Mouse (Mus musculus) liver, embryonic 18 days (tissue): ENCODE results near the gene Arr3. TPM values are rescaled to one million over a fixed set of nuclear protein-coding genes. Genes with fewer than 3 reads are reported as not detected.

ENCODE experiments used
- polyA plus RNA-seq: library from polyadenylated mRNA; depleted of rRNA; stranded (reverse); fragments of >200 nt; gene quantifications from 2 replicates; pipeline ENCODE4 v1.2.3, GENCODE M21; 2012; rRNA removed

Gene Arr3
- polyA plus RNA-seq, result not detected in 2 replicates

DNA sequence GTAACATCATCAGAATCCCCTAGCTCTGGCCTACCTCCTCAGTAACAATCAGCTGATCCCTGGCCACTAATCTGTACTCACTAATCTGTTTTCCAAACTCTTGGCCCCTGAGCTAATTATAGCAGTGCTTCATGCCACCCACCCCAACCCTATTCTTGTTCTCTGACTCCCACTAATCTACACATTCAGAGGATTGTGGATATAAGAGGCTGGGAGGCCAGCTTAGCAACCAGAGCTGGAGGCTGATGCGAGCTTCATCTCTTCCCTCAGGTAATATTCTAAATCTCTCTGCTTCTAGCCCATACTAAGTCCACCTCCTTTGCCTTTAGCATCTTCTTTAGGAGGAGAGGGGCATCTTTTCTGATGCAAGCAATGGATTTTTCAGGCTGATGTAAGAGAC is at the start of gene Arr3:
TSS of gene Arr3 (plus strand) at position 184 of the 400 bp plus-strand sequence.

GRCm38 (mm10) chrX:100571951-100572350 is 33.3 kb upstream of the Arr3 start, which contains the start of gene Awat1:
Awat1 (plus strand) TSS chrX:100572251.

GRCm38 (mm10) chrX:100594791-100595190 is 10.5 kb upstream of the Arr3 start, which contains the start of gene P2ry4:
P2ry4 (minus strand) TSS chrX:100594869.

GRCm38 (mm10) chrX:100625546-100625801 is 20.2 kb downstream of the Arr3 start, which contains the start of gene Kif4:
Kif4 (plus strand) TSS chrX:100625737.

DNA sequence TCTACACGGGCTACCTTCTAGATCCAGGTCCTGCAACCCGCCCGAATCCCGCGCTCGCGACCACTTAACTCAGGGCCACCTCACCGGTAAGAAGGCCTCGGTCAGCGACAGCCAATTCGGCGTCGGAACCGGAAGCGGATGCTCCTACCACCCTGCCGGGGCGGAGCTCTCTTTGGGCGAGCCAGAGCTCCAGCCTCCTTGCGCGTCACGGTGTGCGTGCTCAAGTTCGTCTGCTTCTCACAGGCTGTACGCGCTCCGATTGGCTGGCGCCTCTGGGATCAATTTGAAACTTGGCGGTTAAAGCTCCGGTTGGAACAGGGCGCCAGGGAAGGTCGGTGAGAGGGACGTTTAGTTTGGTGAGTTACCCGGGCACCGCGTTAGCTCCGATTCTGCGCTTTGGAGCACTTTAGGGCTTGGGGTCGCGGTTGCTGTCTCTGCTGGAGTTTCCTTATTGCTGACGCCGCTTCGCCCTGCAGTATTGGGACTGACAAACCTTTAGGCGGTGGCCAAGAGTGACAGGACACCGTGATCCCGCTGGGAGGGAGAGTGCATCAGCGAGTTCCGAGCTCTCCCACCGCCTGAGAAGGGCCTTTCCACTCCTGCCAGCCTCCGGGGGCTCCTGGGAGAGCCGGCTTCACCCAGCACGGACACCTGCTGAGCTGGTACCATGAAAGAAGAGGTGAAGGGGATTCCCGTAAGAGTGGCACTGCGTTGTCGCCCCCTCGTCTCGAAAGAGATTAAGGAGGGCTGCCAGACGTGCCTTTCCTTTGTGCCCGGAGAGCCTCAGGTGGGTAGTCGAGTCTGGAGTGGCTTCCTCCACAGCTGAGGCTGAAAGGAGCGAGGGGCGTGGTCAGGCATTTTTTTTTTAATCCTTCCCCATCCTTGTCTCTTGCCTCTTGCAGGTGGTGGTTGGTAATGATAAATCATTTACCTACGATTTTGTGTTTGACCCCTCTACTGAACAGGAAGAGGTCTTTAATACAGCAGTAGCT is 20.8 kb downstream of the Arr3 start, which contains the start of gene Pdzd11:
TSS of gene Pdzd11 (minus strand) at position 767 of the 992 bp plus-strand sequence.

Other genes starting within 250 kb of the Arr3 start
- gene Otud6a, start 176.5 kb upstream of the Arr3 start, polyA plus RNA-seq, result not detected in 2 replicates
- gene Awat2, start 162.8 kb upstream of the Arr3 start, polyA plus RNA-seq, result 0.16 and 0.34 TPM in 2 replicates
- 32.7 and 33.7 TPM in 2 replicates for gene Igbp1, start 111.2 kb upstream of the Arr3 start, polyA plus RNA-seq
- gene Dgat2l6, start 80.7 kb upstream of the Arr3 start, polyA plus RNA-seq, result 0.01 TPM in 1 of 2 replicates, not detected in the other
- 0.02 TPM in 1 of 2 replicates, not detected in the other for gene Awat1, start 33.2 kb upstream of the Arr3 start, polyA plus RNA-seq
- 0.72 and 0.91 TPM in 2 replicates for gene P2ry4, start 10.6 kb upstream of the Arr3 start, polyA plus RNA-seq
- 6.1 TPM in 2 replicates for gene Kif4, start 20.2 kb downstream of the Arr3 start, polyA plus RNA-seq
- gene Pdzd11, start 21.1 kb downstream of the Arr3 start, polyA plus RNA-seq, result 22.6 and 23.8 TPM in 2 replicates
- 0.36 and 0.61 TPM in 2 replicates for gene Gdpd2, start 124.4 kb downstream of the Arr3 start, polyA plus RNA-seq
- gene Dlg3, start 162.2 kb downstream of the Arr3 start, polyA plus RNA-seq, result 5.4 and 5.6 TPM in 2 replicates